Mouse (Mus musculus) midbrain, embryonic 10.5 days (tissue): Measurements from ENCODE around the gene Gm20388. TPM values are rescaled to one million over a fixed set of nuclear protein-coding genes. Genes with fewer than 3 reads are reported as not detected.
"Not testable (repeated sequence)": the region's sequence is repeated elsewhere in the genome, so short reads cannot be mapped to it uniquely, and the experiment has no call there.

Experiments used
- DNase-seq: peaks from one replicate; pipeline ENCODE4 v3.0.0-alpha.2; 2017; ENCODE audit warnings: low spot score
- H3K27ac ChIP-seq: fragments of 300-500 bp; sonication (generic); replicated peaks from 2 replicates; pipeline ENCODE4 v1.5.1; 2016; ENCODE audit warnings: mild to moderate bottlenecking
- H3K27me3 ChIP-seq: fragments of 300-500 bp; sonication (generic); 2 replicates; pipeline ENCODE4 v1.6.1; 2016; ENCODE audit warnings: low read depth, mild to moderate bottlenecking; ENCODE audit not compliant: poor library complexity, severe bottlenecking
- H3K36me3 ChIP-seq: fragments of 300-500 bp; sonication (generic); 2 replicates; pipeline ENCODE4 v1.6.1; 2016; ENCODE audit warnings: mild to moderate bottlenecking, moderate library complexity
- H3K4me1 ChIP-seq: fragments of 300-500 bp; sonication (generic); 2 replicates; pipeline ENCODE4 v1.6.1; 2016
- H3K4me3 ChIP-seq: fragments of 300-500 bp; sonication (generic); 2 replicates; pipeline ENCODE4 v1.5.1; 2016; ENCODE audit warnings: mild to moderate bottlenecking, moderate library complexity
- H3K9me3 ChIP-seq: fragments of 300-500 bp; sonication (generic); replicated peaks from 2 replicates; pipeline ENCODE4 v1.6.1; 2016; ENCODE audit warnings: mild to moderate bottlenecking
- WGBS: fragments of 180-500 bp; shearing (Covaris S2); methylation state at CpG from one replicate; pipeline ENCODE4 v1.1.7; 2016; 5-methylcytosine and 5-hydroxymethylcytosine counted together
- polyA plus RNA-seq: library from polyadenylated mRNA; unstranded; fragments of >200 nt; fragmentation: Nextera tagmentation; extraction: Ambion mirVana; gene quantifications from 2 replicates; pipeline ENCODE4 v1.2.1, GENCODE M21; 2016

Gene Gm20388
- polyA plus RNA-seq, 1 experiment from 2014 or later, result 7.1 TPM

- WGBS, result 97% methylated on average over 25 of the region's 25 CpGs
- Histone ChIP-seq H3K27me3 (no peaks in the 10 kb centered on the region), H3K4me3 (no peak overlapping the region), H3K36me3 (no peaks in the 10 kb centered on the region), H3K27ac (no peak overlapping the region), H3K4me1 (no peaks in the 10 kb centered on the region), H3K9me3 (peaks cover 79% of the 10 kb centered on the region)
- no peak for DNase-seq
Observed at GRCm38 (mm10) chr8:123431616-123432365, 3521.2 kb downstream of the Gm20388 start.

GRCm38 (mm10) chr8:123432381-123432780 is 3521.7 kb downstream of the Gm20388 start:
- Histone ChIP-seq H3K4me1 (no peaks in the 10 kb centered on the region), H3K27me3 (no peaks in the 10 kb centered on the region), H3K9me3 (peaks cover 74% of the 10 kb centered on the region), H3K36me3 (no peaks in the 10 kb centered on the region), H3K27ac (no peak overlapping the region), H3K4me3 (no peak overlapping the region)
- no peak for DNase-seq
- 93% methylated on average over 16 of the region's 16 CpGs for WGBS

- not testable (repeated sequence) for DNase-seq, H3K27ac ChIP-seq, H3K4me3 ChIP-seq, H3K27me3 ChIP-seq, H3K36me3 ChIP-seq, H3K4me1 ChIP-seq
- peaks cover 68% of the 10 kb centered on the region for H3K9me3 ChIP-seq
- WGBS, result 97% methylated on average over 47 of the region's 47 CpGs
Observed at GRCm38 (mm10) chr8:123433241-123433974, 3522.8 kb downstream of the Gm20388 start.

- WGBS, result 90% methylated on average over 2 of the region's 2 CpGs
- Histone ChIP-seq H3K9me3 (0 out of 2 replicates have a peak, but pooled peaks cover 6% of the 10 kb centered on the region), H3K27ac (no peak overlapping the region), H3K36me3 (no peaks in the 10 kb centered on the region), H3K27me3 (no peaks in the 10 kb centered on the region), H3K4me1 (peaks cover 15% of the 10 kb centered on the region), H3K4me3 (no peak overlapping the region)
- DNase-seq, result no peak
Observed at GRCm38 (mm10) chr8:123441788-123442187, 3531.1 kb downstream of the Gm20388 start.

- peak overlapping the region; percentile 66 for H3K4me3 ChIP-seq
Observed at GRCm38 (mm10) chr8:123442351-123442750, 3531.7 kb downstream of the Gm20388 start.

GRCm38 (mm10) chr8:123442871-123443575 is 3532.4 kb downstream of the Gm20388 start:
- H3K27ac ChIP-seq, result peak overlapping the region; percentile 94
- no peaks in the 10 kb centered on the region for H3K36me3 ChIP-seq
- WGBS, result 1% methylated on average over 41 of the region's 41 CpGs
- peaks cover 15% of the 10 kb centered on the region for H3K4me1 ChIP-seq
- H3K4me3 ChIP-seq, result peak overlapping the region; percentile 66
- H3K27me3 ChIP-seq, result no peaks in the 10 kb centered on the region
- DNase-seq, result peak; percentile 93
- no peaks in the 10 kb centered on the region for H3K9me3 ChIP-seq

More at GRCm38 (mm10) chr8:123442351-123442750, 3531.7 kb downstream of the Gm20388 start:
- WGBS, result 82% methylated on average over 5 of the region's 5 CpGs
- DNase-seq, result no peak
- Histone ChIP-seq H3K27ac (peak overlapping the region; percentile 94; the same call in 1 of the 2 replicates), H3K9me3 (0 out of 2 replicates have a peak, but pooled peaks cover 4% of the 10 kb centered on the region), H3K36me3 (no peaks in the 10 kb centered on the region), H3K27me3 (no peaks in the 10 kb centered on the region), H3K4me1 (peaks cover 15% of the 10 kb centered on the region)

- no peaks in the 10 kb centered on the region for H3K9me3 ChIP-seq
- WGBS, result 33% methylated on average over 4 of the region's 4 CpGs
- H3K36me3 ChIP-seq, result no peaks in the 10 kb centered on the region
- H3K4me3 ChIP-seq, result peak overlapping the region; percentile 66
- H3K4me1 ChIP-seq, result peaks cover 15% of the 10 kb centered on the region
- peak overlapping the region; percentile 94 for H3K27ac ChIP-seq
- no peaks in the 10 kb centered on the region for H3K27me3 ChIP-seq
- DNase-seq, result no peak
Observed at GRCm38 (mm10) chr8:123443576-123443921, 3532.9 kb downstream of the Gm20388 start.

GRCm38 (mm10) chr8:123444131-123444530 is 3533.5 kb downstream of the Gm20388 start:
- 89% methylated on average over 6 of the region's 6 CpGs for WGBS
- no peak for DNase-seq
- peaks cover 15% of the 10 kb centered on the region for H3K4me1 ChIP-seq
- no peaks in the 10 kb centered on the region for H3K27me3 ChIP-seq
- H3K9me3 ChIP-seq, result no peaks in the 10 kb centered on the region
- peak overlapping the region; percentile 66; the same call in 1 of the 2 replicates for H3K4me3 ChIP-seq
- H3K27ac ChIP-seq, result no peak overlapping the region
- H3K36me3 ChIP-seq, result peaks cover 3% of the 10 kb centered on the region

- H3K9me3 ChIP-seq, result no peaks in the 10 kb centered on the region
- peaks cover 17% of the 10 kb centered on the region for H3K36me3 ChIP-seq
- peaks cover 15% of the 10 kb centered on the region for H3K4me1 ChIP-seq
- no peak overlapping the region for H3K4me3 ChIP-seq
- DNase-seq, result no peak
- no peaks in the 10 kb centered on the region for H3K27me3 ChIP-seq
- WGBS, result 90% methylated on average over 10 of the region's 10 CpGs
- no peak overlapping the region for H3K27ac ChIP-seq
Observed at GRCm38 (mm10) chr8:123445981-123446380, 3535.3 kb downstream of the Gm20388 start.

GRCm38 (mm10) chr8:123446799-123447198 is 3536.2 kb downstream of the Gm20388 start:
- peaks cover 15% of the 10 kb centered on the region for H3K4me1 ChIP-seq
- H3K4me3 ChIP-seq, result no peak overlapping the region
- peaks cover 25% of the 10 kb centered on the region for H3K36me3 ChIP-seq
- no peaks in the 10 kb centered on the region for H3K27me3 ChIP-seq
- WGBS, result 92% methylated on average over 6 of the region's 6 CpGs
- no peak overlapping the region for H3K27ac ChIP-seq
- no peaks in the 10 kb centered on the region for H3K9me3 ChIP-seq
- no peak for DNase-seq

- no peak for DNase-seq
- H3K4me1 ChIP-seq, result no peaks in the 10 kb centered on the region
- peaks cover 63% of the 10 kb centered on the region for H3K36me3 ChIP-seq
- no peaks in the 10 kb centered on the region for H3K9me3 ChIP-seq
- no peaks in the 10 kb centered on the region for H3K27me3 ChIP-seq
- H3K27ac ChIP-seq, result no peak overlapping the region
- 89% methylated on average over 5 of the region's 5 CpGs for WGBS
- H3K4me3 ChIP-seq, result no peak overlapping the region
Observed at GRCm38 (mm10) chr8:123450783-123451182, 3540.1 kb downstream of the Gm20388 start.

- not testable (repeated sequence) for H3K9me3 ChIP-seq, DNase-seq, H3K4me3 ChIP-seq, H3K27me3 ChIP-seq, H3K27ac ChIP-seq, H3K4me1 ChIP-seq
- WGBS, result 94% methylated on average over 12 of the region's 12 CpGs
- H3K36me3 ChIP-seq, result peaks cover 73% of the 10 kb centered on the region
Observed at GRCm38 (mm10) chr8:123451747-123452146, 3541.1 kb downstream of the Gm20388 start.
